Mouse (Mus musculus) testis, adult 2 months (tissue): ENCODE measurements around the gene Adssl1.

Source experiments
- CTCF ChIP-seq: fragments of 200-500 bp; IDR thresholded peaks from 2 replicates; pipeline ENCODE4 v1.5.1; 2012; ENCODE audit warnings: low read depth, mild to moderate bottlenecking, inconsistent platforms, low read length, moderate library complexity; ENCODE audit not compliant: control insufficient read depth, insufficient read depth, insufficient replicate concordance
- POLR2A ChIP-seq: fragments of 200-500 bp; IDR thresholded peaks from 2 replicates; pipeline ENCODE4 v1.6.1; 2012; ENCODE audit warnings: low read depth, mild to moderate bottlenecking, inconsistent platforms, low read length, moderate library complexity; ENCODE audit not compliant: control insufficient read depth

DNA sequence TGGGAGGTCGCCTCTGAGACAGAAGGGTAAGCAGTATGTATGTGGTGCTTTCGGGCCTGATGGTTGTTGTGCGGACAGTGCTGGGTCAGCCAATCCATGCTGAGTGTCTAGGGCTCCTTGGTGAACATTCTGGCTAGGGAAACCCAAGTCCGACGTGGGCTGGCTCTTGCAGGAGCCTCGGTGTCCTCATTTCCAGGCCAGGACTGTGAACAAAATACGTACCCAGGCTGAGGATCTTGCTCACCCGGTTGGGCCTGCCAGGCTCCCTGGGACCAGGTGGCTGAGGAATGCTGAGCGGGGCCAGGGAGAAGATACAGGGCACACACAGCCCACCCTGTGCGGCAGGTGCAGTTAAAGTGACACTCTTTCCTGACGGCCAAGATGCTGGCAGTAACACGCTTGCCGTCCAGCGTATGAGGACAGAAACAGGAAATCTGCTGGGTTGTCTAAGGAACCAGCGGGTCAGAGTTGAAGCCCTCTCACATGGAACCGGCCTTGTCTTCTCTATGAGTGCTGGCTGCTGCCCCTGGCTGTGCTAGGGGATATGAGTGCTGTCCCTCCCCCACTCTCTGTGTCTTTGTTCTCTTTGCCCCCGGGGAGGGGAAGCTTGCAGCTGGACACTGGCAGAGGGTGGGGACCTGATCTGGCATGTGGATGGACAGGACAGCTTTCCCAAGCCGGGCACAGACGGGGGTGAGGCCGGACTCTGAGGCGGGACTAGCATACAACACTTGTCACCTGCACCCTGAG, 26.7 kb upstream of the Adssl1 start:
- TF ChIP-seq CTCF, result no peak
- TF ChIP-seq POLR2A, result no peak
